Mouse (Mus musculus) ES-E14 (cell line): Measurements from ENCODE around the gene Inpp5k. TPM values are rescaled to one million over a fixed set of nuclear protein-coding genes. Genes with fewer than 3 reads are reported as not detected.
A peak's percentile ranks its signal among the peaks of the same experiment; 100 is the strongest.

Experiments used
- DNase-seq: peaks from one replicate; pipeline ENCODE4 v3.0.0-alpha.2; 2013; ENCODE audit warnings: low read depth, low spot score
- H3K27ac ChIP-seq: 2 replicates; pipeline ENCODE4 v1.5.1; 2012; ENCODE audit warnings: low read depth, mild to moderate bottlenecking, low read length, moderate library complexity, mixed read lengths; ENCODE audit not compliant: poor library complexity, insufficient read depth, severe bottlenecking
- H3K36me3 ChIP-seq: 2 replicates; pipeline ENCODE4 v1.6.1; 2012; ENCODE audit warnings: mild to moderate bottlenecking, low read length, moderate library complexity, mixed read lengths; ENCODE audit not compliant: control insufficient read depth, poor library complexity, insufficient read depth, severe bottlenecking
- H3K4me1 ChIP-seq, 2 experiments: fragments of 150-350 bp in 1 of 2; sonication (generic) in 1 of 2; 2 replicates each; pipeline ENCODE4 v1.6.1; 2012; ENCODE audit warnings: low read length in 2 of 2, mild to moderate bottlenecking in 1 of 2, mixed read lengths in 1 of 2; ENCODE audit not compliant: control insufficient read depth in 2 of 2, insufficient read depth in 2 of 2, poor library complexity in 1 of 2
- H3K4me3 ChIP-seq, 2 experiments: fragments of 150-350 bp in 1 of 2; sonication (generic) in 1 of 2; 2 replicates each; pipeline ENCODE4 v1.5.1; 2012; ENCODE audit warnings: low read length in 2 of 2, low read depth in 1 of 2, mild to moderate bottlenecking in 1 of 2, mixed read lengths in 1 of 2; ENCODE audit not compliant: insufficient read depth in 1 of 2, poor library complexity in 1 of 2, severe bottlenecking in 1 of 2
- H3K9ac ChIP-seq: 2 replicates; pipeline ENCODE4 v1.6.1; 2012; ENCODE audit warnings: low read depth, mild to moderate bottlenecking, low read length, mixed read lengths; ENCODE audit not compliant: poor library complexity, insufficient read depth, severe bottlenecking
- H3K9me3 ChIP-seq: fragments of 150-350 bp; sonication (generic); 2 replicates; pipeline ENCODE4 v1.6.1; 2012; ENCODE audit warnings: low read depth, mild to moderate bottlenecking, low read length; ENCODE audit not compliant: control insufficient read depth, insufficient read depth
- CHD2 ChIP-seq: IDR thresholded peaks from 2 replicates; pipeline ENCODE4 v1.6.1; 2014; ENCODE audit warnings: mild to moderate bottlenecking, low read depth, low read length, inconsistent platforms
- HCFC1 ChIP-seq: IDR thresholded peaks from 2 replicates; pipeline ENCODE4 v1.6.1; 2012; ENCODE audit warnings: low read length, inconsistent platforms, borderline replicate concordance; ENCODE audit not compliant: insufficient read depth
- MAFK ChIP-seq: IDR thresholded peaks from 2 replicates; pipeline ENCODE4 v1.6.1; 2014; ENCODE audit warnings: mild to moderate bottlenecking, low read depth, low read length, inconsistent platforms; ENCODE audit not compliant: insufficient read depth
- ZC3H11A ChIP-seq: IDR thresholded peaks from 2 replicates; pipeline ENCODE4 v1.6.1; 2012; ENCODE audit warnings: low read depth, mild to moderate bottlenecking, inconsistent platforms, low read length, borderline replicate concordance
- ZNF384 ChIP-seq: IDR thresholded peaks from 2 replicates; pipeline ENCODE4 v1.6.1; 2012; ENCODE audit warnings: low read depth, low read length, inconsistent platforms
- in situ Hi-C, 2 experiments: fragments of 600-800 bp; cut with MboI; formaldehyde crosslinking; loops; one replicate each; pipeline ENCODE4 v1.15.1; 2025; ENCODE audit warnings: low sequenced_read_pairs in 2 of 2, inconsistent platforms in 1 of 2; ENCODE audit not compliant: unreplicated experiment in 2 of 2
- total RNA-seq: library from RNA; depleted of rRNA; stranded (reverse); fragments of 300-350 nt; gene quantifications from 2 replicates; pipeline ENCODE4 v1.2.3, GENCODE M21; 2012

The Inpp5k gene
- total RNA-seq, 1 experiment, result 12.2 TPM

DNA sequence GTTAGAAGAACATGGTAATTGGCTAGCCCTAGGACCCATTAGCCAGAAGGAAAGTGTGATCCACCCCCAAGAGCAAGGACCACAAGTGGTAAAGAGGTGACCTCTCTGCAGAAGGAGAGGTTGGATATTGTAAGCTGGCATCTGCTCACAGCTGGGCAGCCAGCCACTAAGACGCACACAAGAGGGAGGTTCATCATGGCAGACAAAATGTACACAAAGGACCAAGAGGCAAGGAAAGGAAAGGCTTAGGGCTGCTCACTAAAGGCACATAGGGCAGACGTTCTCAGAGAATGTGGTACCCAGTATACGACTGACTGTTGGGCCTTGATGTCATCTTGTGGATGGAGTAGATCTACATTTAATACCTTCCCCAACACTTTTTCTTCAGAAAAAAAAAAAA, 44.1 kb downstream of the Inpp5k start:
- Histone ChIP-seq H3K4me1 (no peaks in the 10 kb centered on the region; a peak in 1 of 4 replicates), H3K27ac (no peak overlapping the region), H3K9ac (no peak overlapping the region), H3K9me3 (no peaks in the 10 kb centered on the region), H3K36me3 (peaks cover 32% of the 10 kb centered on the region), H3K4me3 (no peak overlapping the region)
- in situ Hi-C loops, result no loop called here
- no peak for DNase-seq
- TF ChIP-seq CHD2 (no peak), MAFK (no peak), ZNF384 (no peak), HCFC1 (no peak), ZC3H11A (no peak)

DNA sequence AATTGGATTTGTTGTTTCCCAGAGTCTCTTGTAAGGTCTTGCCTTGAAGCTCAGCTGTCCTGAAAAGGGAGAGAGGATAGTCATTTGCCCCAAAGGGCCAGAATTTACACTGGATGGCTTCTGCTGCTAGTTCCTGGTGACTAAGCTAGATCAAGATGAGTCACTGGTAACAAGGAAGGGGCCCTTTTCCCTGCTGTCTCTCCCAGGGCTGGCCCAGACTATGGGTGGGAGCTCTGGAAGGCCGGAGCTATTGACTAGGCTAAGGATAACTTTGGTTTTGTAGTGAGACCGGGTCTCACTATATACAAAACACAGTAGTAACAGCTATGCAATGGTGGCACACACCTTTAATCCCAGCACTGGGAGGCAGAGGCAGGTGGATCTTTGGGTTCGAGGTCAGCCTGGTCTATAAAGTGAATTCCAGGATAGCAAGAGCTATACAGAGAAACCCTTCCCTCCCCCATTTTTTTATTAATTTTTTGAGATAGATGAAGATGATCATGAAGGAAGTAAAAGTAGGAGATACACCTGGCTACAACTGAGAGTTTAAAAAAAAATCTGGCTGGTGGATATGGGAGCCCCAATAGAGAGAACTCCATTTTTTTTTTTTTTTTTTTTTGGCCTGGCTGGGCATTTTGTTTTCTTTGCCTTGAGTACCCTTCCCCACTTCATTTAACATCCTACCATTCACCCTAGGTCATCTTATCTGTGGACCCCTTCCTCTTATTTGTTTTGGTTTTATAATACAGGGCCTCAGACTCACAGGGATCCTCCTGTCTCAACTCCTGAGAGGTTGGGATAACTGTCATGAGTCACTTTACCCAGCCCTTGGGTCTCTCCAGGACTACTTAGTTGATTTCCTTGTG, 47.3 kb downstream of the Inpp5k start:
- Histone ChIP-seq H3K4me3 (peak overlapping the region in 1 of 2 experiments; percentile 88; a peak in 2 of 4 replicates), H3K9me3 (no peaks in the 10 kb centered on the region), H3K27ac (no peak overlapping the region), H3K9ac (no peak overlapping the region), H3K36me3 (peaks cover 6% of the 10 kb centered on the region), H3K4me1 (peaks cover 0 to 7% of the 10 kb centered on the region in 2 experiments; a peak in 2 of 4 replicates)
- no peak for DNase-seq
- in situ Hi-C loops, result no loop called here
- TF ChIP-seq ZC3H11A, result no peak
- no peak for TF ChIP-seq ZNF384
- TF ChIP-seq HCFC1, result no peak
- TF ChIP-seq MAFK, result no peak
- TF ChIP-seq CHD2, result no peak

DNA sequence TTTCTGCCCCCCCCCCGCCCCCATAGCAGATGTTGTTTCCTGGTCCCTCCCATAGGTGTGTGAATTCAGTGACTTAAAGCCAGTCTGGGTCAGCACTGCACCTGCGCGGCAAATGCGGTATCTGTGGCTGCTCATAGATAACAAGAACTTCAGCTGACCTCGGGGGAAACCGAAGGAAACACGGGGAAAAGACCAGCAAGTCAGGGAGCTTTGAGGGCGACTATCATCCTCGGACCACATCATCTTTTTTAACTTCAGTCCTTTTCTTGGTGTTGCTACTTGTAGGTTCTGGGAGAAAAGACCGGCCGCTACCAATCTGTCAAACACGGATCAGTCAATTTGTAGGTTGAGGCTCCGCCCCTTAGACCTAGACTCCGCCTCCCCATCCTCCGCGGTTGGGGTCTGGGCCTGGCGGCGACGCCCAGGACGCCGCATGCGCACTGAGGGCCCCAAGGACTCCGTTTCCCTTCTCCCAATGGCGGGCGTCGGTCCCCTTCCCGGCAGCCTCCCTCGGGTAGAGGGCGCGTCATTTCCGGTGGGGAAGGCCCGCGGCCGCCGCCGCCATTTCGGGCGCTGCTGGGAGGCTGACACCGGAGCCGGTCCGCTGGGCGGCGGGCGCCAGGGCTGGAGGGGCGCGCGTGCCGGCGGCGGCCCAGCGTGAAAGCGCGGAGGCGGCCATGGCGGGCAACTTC, 48.1 kb downstream of the Inpp5k start, which contains the start of gene Crk:
Crk (plus strand) TSS at position 513 of the 692 bp plus-strand sequence.
- Histone ChIP-seq H3K36me3 (peaks cover 5% of the 10 kb centered on the region), H3K4me3 (peak within 1 kb of the TSS; percentile 88 to 99), H3K27ac (peak within 1 kb of the TSS; percentile 94), H3K4me1 (peaks cover 0 to 7% of the 10 kb centered on the region in 2 experiments; a peak in 2 of 4 replicates), H3K9me3 (no peaks in the 10 kb centered on the region), H3K9ac (peak within 1 kb of the TSS; percentile 99)
- in situ Hi-C loops, result no loop called here
- TF ChIP-seq MAFK (no peak), HCFC1 (peak; percentile 90)
- peak; percentile 99 for DNase-seq

DNA sequence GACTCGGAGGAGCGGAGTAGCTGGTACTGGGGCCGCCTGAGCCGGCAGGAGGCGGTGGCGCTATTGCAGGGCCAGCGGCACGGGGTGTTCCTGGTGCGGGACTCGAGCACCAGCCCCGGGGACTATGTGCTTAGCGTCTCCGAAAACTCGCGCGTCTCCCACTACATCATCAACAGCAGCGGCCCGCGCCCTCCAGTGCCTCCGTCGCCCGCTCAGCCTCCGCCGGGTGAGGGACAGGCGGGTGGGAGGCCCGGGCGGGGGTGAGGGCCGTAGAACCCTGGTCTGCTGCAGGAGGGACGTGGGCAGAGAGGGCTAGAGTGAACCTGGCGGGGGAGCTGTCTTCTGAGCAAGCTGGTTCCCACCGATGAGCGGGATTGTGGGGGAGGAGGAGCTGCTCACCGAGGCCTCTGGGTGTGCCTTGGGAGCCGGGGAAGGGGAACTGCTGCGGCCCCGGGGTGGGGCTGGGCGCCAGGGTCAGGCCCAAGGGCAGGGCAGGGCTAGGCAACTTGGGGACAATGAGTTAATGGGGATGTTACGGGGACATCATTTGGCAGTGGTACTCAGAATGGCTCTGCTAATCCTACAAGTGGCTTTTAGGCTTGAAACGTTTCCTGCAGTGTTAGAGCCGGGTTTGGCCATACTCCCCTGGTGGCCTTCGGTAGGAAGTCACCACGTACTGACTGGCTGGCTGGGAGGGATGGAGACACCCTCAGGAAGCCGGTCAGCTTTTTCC, 48.8 kb downstream of the Inpp5k start:
- in situ Hi-C loops, result no loop called here
- H3K4me1 ChIP-seq, result peaks cover 0 to 7% of the 10 kb centered on the region in 2 experiments; a peak in 2 of 4 replicates
- peak overlapping the region; percentile 99 for H3K9ac ChIP-seq
- no peak for TF ChIP-seq MAFK
- no peak for TF ChIP-seq CHD2
- TF ChIP-seq ZC3H11A, result no peak
- peak; percentile 31; the same call in 1 of the 2 replicates for TF ChIP-seq HCFC1
- no peak for TF ChIP-seq ZNF384
- DNase-seq, result peak; percentile 54
- H3K4me3 ChIP-seq, result peak overlapping the region; percentile 88 to 99
- H3K9me3 ChIP-seq, result no peaks in the 10 kb centered on the region
- H3K36me3 ChIP-seq, result peaks cover 5% of the 10 kb centered on the region
- H3K27ac ChIP-seq, result peak overlapping the region; percentile 94
